Mouse (Mus musculus) C2C12 (cell line): Measurements from ENCODE around the gene Hip1.
"Not testable (repeated sequence)": the region's sequence is repeated elsewhere in the genome, so short reads cannot be mapped to it uniquely, and the experiment has no call there.

Experiments
- CTCF ChIP-seq: IDR thresholded peaks from one replicate; pipeline ENCODE4 v1.5.1; 2011; ENCODE audit not compliant: control insufficient read depth, insufficient read depth, insufficient read length
- MAX ChIP-seq: IDR thresholded peaks from one replicate; pipeline ENCODE4 v1.6.1; 2011; ENCODE audit warnings: mild to moderate bottlenecking, control low read depth
- USF1 ChIP-seq: IDR thresholded peaks from one replicate; pipeline ENCODE4 v1.6.1; 2011; ENCODE audit warnings: low read depth, mild to moderate bottlenecking, control low read depth, moderate library complexity

- TF ChIP-seq CTCF, MAX, USF1: not testable (repeated sequence)
Measured at GRCm38 (mm10) chr5:135369196-135369595, 175.7 kb downstream of the Hip1 start.
